Mouse (Mus musculus) limb, embryonic 14.5 days (tissue): Measurements from ENCODE around the gene Olfr1218. TPM values are rescaled to one million over a fixed set of nuclear protein-coding genes. Genes with fewer than 3 reads are reported as not detected.

Source experiments
- ATAC-seq: fragments of 200-750 bp; cut with Nextera tagmentation; 2 replicates; pipeline ENCODE4 v1.8.0; 2017; ENCODE audit warnings: low read depth, moderate number of reproducible peaks, moderate TSS enrichment; ENCODE audit not compliant: low FRiP score
- DNase-seq: peaks from one replicate; pipeline ENCODE4 v3.0.0-alpha.2; 2015; ENCODE audit warnings: low spot score
- H3K27ac ChIP-seq: fragments of 300-500 bp; sonication (generic); replicated peaks from 2 replicates; pipeline ENCODE4 v1.5.1; 2014; ENCODE audit warnings: low read depth, mild to moderate bottlenecking, low read length, moderate library complexity, mixed read lengths
- H3K27me3 ChIP-seq: fragments of 300-500 bp; sonication (generic); 2 replicates; pipeline ENCODE4 v1.6.1; 2014; ENCODE audit warnings: low read length, mixed read lengths; ENCODE audit not compliant: control insufficient read depth, insufficient read depth
- H3K36me3 ChIP-seq: fragments of 300-500 bp; sonication (generic); 2 replicates; pipeline ENCODE4 v1.6.1; 2014; ENCODE audit warnings: mild to moderate bottlenecking, low read length, moderate library complexity, mixed read lengths; ENCODE audit not compliant: control insufficient read depth, insufficient read depth
- H3K4me1 ChIP-seq: fragments of 300-500 bp; sonication (generic); 2 replicates; pipeline ENCODE4 v1.6.1; 2014; ENCODE audit warnings: antibody characterized with exemption, low read length, mixed read lengths; ENCODE audit not compliant: control insufficient read depth, insufficient read depth
- H3K4me2 ChIP-seq: fragments of 300-500 bp; sonication (generic); replicated peaks from 2 replicates; pipeline ENCODE4 v1.6.1; 2014; ENCODE audit warnings: low read depth, mild to moderate bottlenecking, low read length, moderate library complexity; ENCODE audit not compliant: severe bottlenecking
- H3K4me3 ChIP-seq: fragments of 300-500 bp; sonication (generic); replicated peaks from 2 replicates; pipeline ENCODE4 v1.5.1; 2014; ENCODE audit warnings: low read length
- H3K9ac ChIP-seq: fragments of 300-500 bp; sonication (generic); 2 replicates; pipeline ENCODE4 v1.6.1; 2014; ENCODE audit warnings: mild to moderate bottlenecking, low read depth, low read length, moderate library complexity; ENCODE audit not compliant: severe bottlenecking
- H3K9me3 ChIP-seq: fragments of 300-500 bp; sonication (generic); 2 replicates; pipeline ENCODE4 v1.6.1; 2016; ENCODE audit warnings: low read length; ENCODE audit not compliant: control insufficient read depth
- POLR2A ChIP-seq: fragments of 200-500 bp; IDR thresholded peaks from 2 replicates; pipeline ENCODE4 v1.8.0; 2012; ENCODE audit warnings: inconsistent platforms, mild to moderate bottlenecking, moderate library complexity, borderline replicate concordance; ENCODE audit not compliant: insufficient read depth, insufficient read length; ENCODE audit errors: extremely low read depth
- WGBS: fragments of 180-500 bp; shearing (Covaris S2); extraction: QIAGEN DNeasy Blood & Tissue Kit; methylation state at CpG from one replicate; pipeline ENCODE4 v1.1.7; 2014; 5-methylcytosine and 5-hydroxymethylcytosine counted together
- polyA plus RNA-seq, 2 experiments: library from polyadenylated mRNA; depleted of rRNA in 1 of 2; stranded (reverse) in 1 of 2; unstranded in 1 of 2; fragments of >200 nt; fragmentation: Nextera tagmentation in 1 of 2; extraction: Ambion mirVana in 1 of 2; gene quantifications; 2 replicates each; pipeline versions ENCODE4 v1.2.1 to v1.2.3; 2012 to 2014

The Olfr1218 gene
- not detected in 2 replicates for polyA plus RNA-seq (2012; rRNA removed)
- not detected in 2 replicates for polyA plus RNA-seq (2014; fragmentation: Nextera tagmentation; extraction: Ambion mirVana)

GRCm38 (mm10) chr2:89061087-89061486 is at the start of gene Olfr1218:
Olfr1218 (minus strand) TSS chr2:89061187.
- Histone ChIP-seq H3K4me2 (no peak within 1 kb of the TSS), H3K4me3 (no peak within 1 kb of the TSS), H3K4me1 (no peaks in the 10 kb centered on the region), H3K9ac (no peak within 1 kb of the TSS), H3K27ac (no peak within 1 kb of the TSS), H3K27me3 (no peaks in the 10 kb centered on the region), H3K9me3 (no peaks in the 10 kb centered on the region), H3K36me3 (no peaks in the 10 kb centered on the region)
- DNase-seq = no peak
- no peak for ATAC-seq
- TF ChIP-seq POLR2A = no peak

- Histone ChIP-seq H3K4me1 (no peaks in the 10 kb centered on the region), H3K4me2 (no peak within 1 kb of the TSS), H3K9me3 (no peaks in the 10 kb centered on the region), H3K36me3 (no peaks in the 10 kb centered on the region), H3K27ac (no peak within 1 kb of the TSS), H3K27me3 (no peaks in the 10 kb centered on the region), H3K4me3 (no peak within 1 kb of the TSS), H3K9ac (no peak within 1 kb of the TSS)
- TF ChIP-seq POLR2A = no peak
- WGBS = 79% methylated on average over 3 of the region's 3 CpGs
- DNase-seq = no peak
- ATAC-seq = no peak
These were observed 45.7 kb upstream of the Olfr1218 start, which contains the start of gene Olfr1220 for GRCm38 (mm10) chr2:89106735-89107134. Olfr1220 (minus strand) TSS chr2:89106835.

GRCm38 (mm10) chr2:89105651-89106050 is 44.7 kb upstream of the Olfr1218 start:
- ATAC-seq = no peak
- Histone ChIP-seq H3K27ac (no peak overlapping the region), H3K4me1 (no peaks in the 10 kb centered on the region), H3K9ac (no peak overlapping the region), H3K9me3 (no peaks in the 10 kb centered on the region), H3K36me3 (no peaks in the 10 kb centered on the region), H3K4me2 (no peak overlapping the region), H3K4me3 (no peak overlapping the region), H3K27me3 (no peaks in the 10 kb centered on the region)
- DNase-seq = no peak
- no peak for TF ChIP-seq POLR2A

GRCm38 (mm10) chr2:89093848-89094247 is 32.9 kb upstream of the Olfr1218 start:
- WGBS = 100% methylated on average over 1 of the region's 1 CpGs
- no peak for DNase-seq

GRCm38 (mm10) chr2:89083413-89083812 is 22.4 kb upstream of the Olfr1218 start, which contains the start of gene Olfr1219:
Olfr1219 (minus strand) TSS chr2:89083513.
- ATAC-seq (no peak), DNase-seq (no peak)
- Histone ChIP-seq H3K9me3 (no peaks in the 10 kb centered on the region), H3K4me1 (no peaks in the 10 kb centered on the region), H3K27ac (no peak within 1 kb of the TSS), H3K4me2 (no peak within 1 kb of the TSS), H3K9ac (no peak within 1 kb of the TSS), H3K27me3 (no peaks in the 10 kb centered on the region), H3K4me3 (no peak within 1 kb of the TSS), H3K36me3 (no peaks in the 10 kb centered on the region)
- 64% methylated on average over 1 of the region's 1 CpGs for whole genome bisulfite sequencing
- TF ChIP-seq POLR2A = no peak

More at GRCm38 (mm10) chr2:89093848-89094247, 32.9 kb upstream of the Olfr1218 start:
- Histone ChIP-seq H3K9ac (no peak overlapping the region), H3K27ac (no peak overlapping the region), H3K4me3 (no peak overlapping the region), H3K36me3 (no peaks in the 10 kb centered on the region), H3K27me3 (no peaks in the 10 kb centered on the region), H3K9me3 (no peaks in the 10 kb centered on the region), H3K4me2 (no peak overlapping the region), H3K4me1 (no peaks in the 10 kb centered on the region)
- ATAC-seq = no peak
- no peak for TF ChIP-seq POLR2A

GRCm38 (mm10) chr2:89081487-89081886 is 20.5 kb upstream of the Olfr1218 start:
- DNase-seq = no peak

More at GRCm38 (mm10) chr2:89081487-89081886, 20.5 kb upstream of the Olfr1218 start:
- no peak for ATAC-seq
- Histone ChIP-seq H3K36me3 (no peaks in the 10 kb centered on the region), H3K4me3 (no peak overlapping the region), H3K4me2 (no peak overlapping the region), H3K27ac (no peak overlapping the region), H3K4me1 (no peaks in the 10 kb centered on the region), H3K9ac (no peak overlapping the region), H3K9me3 (no peaks in the 10 kb centered on the region), H3K27me3 (no peaks in the 10 kb centered on the region)
- no peak for TF ChIP-seq POLR2A
